Mouse (Mus musculus) splenic B cell, adult 2 months (primary cell): ENCODE measurements around the gene Zfp655.
"Not testable (repeated sequence)": the region's sequence is repeated elsewhere in the genome, so short reads cannot be mapped to it uniquely, and the experiment has no call there.

Experiments used
- DNase-seq: peaks from one replicate; pipeline ENCODE4 v3.0.0-alpha.2; 2011; ENCODE audit warnings: low read depth, low spot score
- H3K27me3 ChIP-seq: 2 replicates; pipeline ENCODE4 v1.6.1; 2012; ENCODE audit warnings: mild to moderate bottlenecking, low read length, moderate library complexity, mixed read lengths; ENCODE audit not compliant: control insufficient read depth, poor library complexity, insufficient read depth, severe bottlenecking
- H3K36me3 ChIP-seq: 2 replicates; pipeline ENCODE4 v1.6.1; 2012; ENCODE audit warnings: mild to moderate bottlenecking, low read length, moderate library complexity, mixed read lengths; ENCODE audit not compliant: control insufficient read depth, poor library complexity, insufficient read depth, severe bottlenecking

The Zfp655 gene

GRCm38 (mm10) chr5:145231367-145231871 is at the start of gene Zfp655:
TSS of gene Zfp655 (plus strand) at chr5:145231715.
- Histone ChIP-seq H3K36me3 (peaks cover 5% of the 10 kb centered on the region; the same call in 1 of the 2 replicates), H3K27me3 (no peaks in the 10 kb centered on the region)
- peak; percentile 98 for DNase-seq

DNA sequence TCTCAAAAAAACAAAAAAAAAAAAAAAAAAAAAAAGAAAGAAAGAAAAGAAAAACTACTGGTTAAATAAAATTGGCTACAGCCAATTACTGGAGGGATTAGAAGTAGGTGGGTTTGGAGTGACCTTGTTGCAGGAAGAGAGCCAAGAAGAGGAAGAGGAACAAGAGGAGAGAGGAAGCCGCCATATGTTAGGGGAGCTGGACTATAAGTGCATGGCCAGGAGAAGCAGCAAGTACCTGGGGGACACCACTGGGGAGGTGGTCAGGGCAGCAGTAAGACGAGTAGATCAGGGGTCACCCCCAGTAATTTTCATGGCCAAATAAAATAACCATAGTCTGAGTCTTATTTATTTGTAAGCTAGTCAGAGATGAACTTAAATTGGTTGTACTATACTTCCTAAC is 46.3 kb upstream of the Zfp655 start:
- Histone ChIP-seq H3K36me3 (peaks cover 11% of the 10 kb centered on the region), H3K27me3 (no peaks in the 10 kb centered on the region)
- DNase-seq = no peak

DNA sequence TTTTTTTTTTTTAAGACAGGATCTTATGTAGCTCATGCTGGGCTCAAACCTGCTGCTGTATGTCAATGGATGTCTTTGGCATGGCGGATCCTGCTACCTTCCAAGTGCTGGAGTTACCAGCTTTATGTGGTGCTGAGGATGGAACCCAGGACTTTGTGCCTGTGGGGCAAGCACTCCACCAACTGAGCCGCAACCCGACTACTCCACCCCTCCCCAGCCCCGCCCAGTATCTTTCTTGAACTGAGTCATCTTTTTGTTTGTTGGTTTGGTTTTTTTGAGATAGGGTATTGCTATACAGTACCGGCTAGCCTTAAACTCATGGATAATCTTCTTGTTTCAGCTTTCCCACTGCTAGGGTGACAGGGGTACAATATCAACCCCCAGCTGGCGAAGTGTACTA is 42.1 kb upstream of the Zfp655 start:
- peaks cover 5% of the 10 kb centered on the region for H3K36me3 ChIP-seq
- H3K27me3 ChIP-seq = no peaks in the 10 kb centered on the region
- no peak for DNase-seq

GRCm38 (mm10) chr5:145190373-145190772 is 41.1 kb upstream of the Zfp655 start:
- Histone ChIP-seq H3K27me3 (no peaks in the 10 kb centered on the region), H3K36me3 (peaks cover 7% of the 10 kb centered on the region)
- no peak for DNase-seq

DNA sequence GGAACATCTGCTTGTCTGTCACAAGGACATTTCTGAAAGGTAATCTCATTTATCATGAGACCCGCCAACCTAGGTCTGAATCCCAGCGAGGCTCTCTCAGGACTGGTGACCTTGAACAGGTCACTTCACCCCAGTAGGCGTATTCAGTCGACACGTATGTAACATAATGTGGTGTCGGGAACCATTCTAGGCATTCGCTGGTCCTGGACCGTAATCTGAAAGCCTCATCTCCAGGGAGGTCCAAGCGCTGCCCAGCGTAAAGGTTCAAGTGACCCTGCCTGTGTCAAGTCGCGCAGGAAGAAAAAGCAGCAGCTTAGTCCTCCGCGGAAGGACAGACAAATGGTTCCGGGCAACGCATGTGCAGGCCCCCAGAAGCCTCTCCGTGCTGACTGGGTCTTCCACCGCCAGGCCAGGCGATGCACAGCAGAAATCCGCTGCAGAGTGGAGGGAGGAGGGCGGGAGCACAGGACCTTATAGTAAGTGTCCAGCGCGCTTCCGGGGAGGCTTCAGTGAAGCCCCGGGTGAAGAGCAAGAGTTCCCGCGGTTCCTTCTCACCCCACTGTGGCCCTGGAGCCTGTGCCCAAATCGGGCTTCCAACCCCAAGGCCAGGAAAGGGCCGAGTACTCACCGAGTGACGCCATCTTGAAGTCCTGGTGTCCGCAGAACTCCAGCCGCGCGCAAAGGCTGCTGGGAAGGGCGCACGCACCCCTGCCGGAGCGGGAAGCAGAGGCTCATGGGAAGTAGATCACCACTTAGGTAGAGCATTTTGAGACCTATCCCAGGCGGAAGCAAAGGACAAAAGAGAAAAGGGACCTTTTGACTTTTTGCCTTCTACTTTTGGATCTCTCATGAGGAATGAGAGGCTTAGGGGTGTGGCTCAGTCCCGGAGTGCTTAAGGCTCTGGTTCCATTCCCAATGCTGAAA is 40.4 kb upstream of the Zfp655 start:
- Histone ChIP-seq H3K27me3 (no peaks in the 10 kb centered on the region), H3K36me3 (peaks cover 4% of the 10 kb centered on the region)
- peak; percentile 89 for DNase-seq

DNA sequence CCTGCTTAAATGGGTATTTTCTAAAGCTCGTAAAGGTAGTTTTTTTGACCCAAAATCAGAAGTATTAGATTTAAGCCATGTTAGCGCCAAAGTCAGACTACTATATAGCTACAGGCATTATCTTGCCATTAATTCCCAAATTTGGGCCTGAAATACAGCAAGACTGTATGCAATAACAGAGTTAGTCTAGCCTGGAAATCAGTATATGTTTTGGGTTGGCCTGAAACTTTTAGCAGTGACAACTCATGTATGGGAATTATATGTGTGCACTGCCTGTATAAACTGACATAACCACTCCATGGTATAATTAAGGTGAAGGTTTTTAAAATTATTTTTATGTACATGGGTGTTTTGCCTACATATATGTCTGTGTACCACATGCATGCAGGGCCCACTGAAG is 39.6 kb upstream of the Zfp655 start, which contains the start of gene Atp5j2:
Gene Atp5j2 (minus strand): TSS at position 101 of the 400 bp plus-strand sequence.
- DNase-seq = no peak
- Histone ChIP-seq H3K36me3 (peaks cover 4% of the 10 kb centered on the region), H3K27me3 (no peaks in the 10 kb centered on the region)

DNA sequence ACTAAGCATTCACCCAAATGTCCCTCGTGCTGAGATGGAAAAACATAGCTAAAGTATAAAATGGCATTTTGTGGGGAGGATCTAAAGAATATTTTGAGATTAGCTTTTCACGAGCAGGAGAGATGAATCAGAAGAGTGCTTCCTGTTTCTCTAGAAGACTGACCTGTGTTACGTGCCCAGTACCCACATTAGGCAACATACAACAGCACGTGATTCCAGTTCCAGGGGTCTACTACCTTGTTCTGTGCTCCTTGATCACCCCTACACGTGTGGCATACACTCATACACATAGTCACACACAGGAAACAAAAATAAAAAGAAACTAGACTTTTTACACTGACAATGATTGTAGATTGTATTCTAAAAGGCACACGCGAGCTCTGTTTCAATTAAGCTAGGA is 31.1 kb upstream of the Zfp655 start:
- no peak for DNase-seq
- no peaks in the 10 kb centered on the region for H3K27me3 ChIP-seq
- H3K36me3 ChIP-seq = no peaks in the 10 kb centered on the region; the same call in 1 of the 2 replicates

GRCm38 (mm10) chr5:145201321-145201991 is 30.1 kb upstream of the Zfp655 start, which contains the start of gene Zkscan14:
TSS of gene Zkscan14 (minus strand) at chr5:145201868.
- H3K36me3 ChIP-seq = no peaks in the 10 kb centered on the region; the same call in 1 of the 2 replicates
- DNase-seq = peak; percentile 95
- H3K27me3 ChIP-seq = no peaks in the 10 kb centered on the region

DNA sequence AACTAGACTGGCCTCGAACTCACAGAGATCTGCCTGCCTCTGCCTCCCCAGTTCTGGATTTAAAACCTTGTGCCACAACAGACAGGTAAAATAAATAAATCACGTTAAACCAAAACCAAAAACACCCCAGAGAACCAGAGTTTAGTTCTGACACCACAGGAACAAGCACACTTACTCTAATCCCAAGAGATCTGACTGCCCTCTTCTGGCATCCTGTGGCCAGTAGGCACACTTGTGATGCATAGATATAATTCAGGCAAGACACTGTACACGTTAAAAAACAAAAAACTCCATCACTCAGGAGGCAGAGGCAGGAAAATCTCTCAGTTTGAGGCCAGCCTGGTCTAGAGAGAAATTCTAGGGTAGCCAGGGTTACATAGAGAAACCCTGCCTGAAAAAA is 29.1 kb upstream of the Zfp655 start:
- no peak for DNase-seq
- Histone ChIP-seq H3K36me3 (no peaks in the 10 kb centered on the region; the same call in 1 of the 2 replicates), H3K27me3 (no peaks in the 10 kb centered on the region)

DNA sequence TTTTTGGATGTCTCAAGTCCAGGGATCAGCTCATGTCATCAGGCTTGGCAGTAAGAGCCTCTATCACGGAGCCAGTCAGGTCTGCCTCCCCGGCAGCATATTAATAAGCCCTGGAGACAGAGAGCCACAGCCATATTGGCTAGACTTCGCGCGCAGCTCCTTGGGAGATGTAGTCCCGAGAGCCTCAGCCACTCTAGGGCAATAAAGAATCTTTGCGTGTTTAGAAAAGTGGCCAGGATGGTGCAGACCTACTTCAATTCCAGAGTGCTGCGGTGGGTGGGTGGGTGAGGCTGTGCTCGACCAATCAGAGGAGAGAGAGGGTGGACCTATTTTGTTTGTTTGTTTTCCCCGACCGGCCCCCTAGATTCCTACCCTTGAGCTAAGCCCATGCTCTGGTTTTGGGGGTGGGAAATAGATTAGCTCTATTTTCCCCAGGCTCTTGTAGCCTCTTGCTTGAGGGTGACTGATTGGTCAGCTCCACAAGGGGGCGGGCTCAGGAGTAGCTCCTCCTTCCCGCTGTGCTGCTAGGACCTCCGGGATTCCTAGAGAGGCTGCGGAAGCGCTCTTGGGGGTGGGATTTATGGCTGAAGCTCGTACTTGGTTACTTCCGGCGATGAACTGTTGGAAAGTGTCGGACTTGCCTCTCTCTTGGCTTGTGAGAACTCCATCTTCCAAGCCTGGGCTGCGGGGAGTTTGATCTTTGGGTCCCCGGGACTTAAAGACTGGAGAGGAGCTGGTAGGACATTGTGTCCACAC is 27.4 kb upstream of the Zfp655 start, which contains the start of gene Zkscan5:
Gene Zkscan5 (plus strand): TSS at position 627 of the 756 bp plus-strand sequence.
- Histone ChIP-seq H3K36me3 (no peaks in the 10 kb centered on the region), H3K27me3 (no peaks in the 10 kb centered on the region)
- DNase-seq = peak; percentile 97

DNA sequence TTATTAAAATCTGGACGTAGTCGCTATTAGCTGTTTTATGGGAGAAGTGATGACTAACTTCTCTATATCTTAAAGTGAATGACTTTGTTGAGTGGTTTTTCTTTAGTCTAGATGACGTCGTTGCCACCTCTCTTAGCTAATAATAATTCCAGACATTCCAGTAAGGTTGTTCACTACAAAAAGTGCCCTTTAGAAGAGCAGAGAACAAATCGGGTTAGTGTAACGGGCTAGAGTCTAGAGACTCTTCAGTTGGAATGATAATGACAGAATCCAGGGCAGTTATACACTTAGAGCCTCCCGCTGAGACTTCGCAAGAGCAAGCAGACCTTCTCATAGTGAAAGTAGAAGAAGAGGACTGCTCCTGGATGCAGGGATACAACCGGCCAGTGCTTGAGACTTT is 26.5 kb upstream of the Zfp655 start:
- no peaks in the 10 kb centered on the region for H3K27me3 ChIP-seq
- H3K36me3 ChIP-seq = no peaks in the 10 kb centered on the region
- no peak for DNase-seq

DNA sequence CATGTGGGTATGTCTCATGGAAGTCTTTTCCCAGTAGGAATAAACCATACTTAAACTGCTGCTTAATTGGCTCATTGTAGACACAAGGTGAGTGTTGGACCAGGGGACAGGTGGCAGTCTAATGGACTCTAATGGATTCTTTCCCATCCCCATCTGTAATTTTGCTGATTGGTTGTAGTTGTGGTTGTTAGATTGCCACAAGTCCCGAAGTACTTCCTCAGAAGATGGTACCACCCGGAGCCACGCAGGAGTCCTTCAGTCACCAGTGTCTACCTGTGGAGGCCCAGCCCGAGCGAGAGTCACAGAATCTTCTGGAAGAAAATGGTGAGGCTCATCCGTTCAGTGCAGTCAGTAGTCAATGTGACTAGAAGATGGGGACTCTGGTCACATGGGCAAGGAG is 24.1 kb upstream of the Zfp655 start:
- Histone ChIP-seq H3K27me3 (no peaks in the 10 kb centered on the region), H3K36me3 (no peaks in the 10 kb centered on the region)

GRCm38 (mm10) chr5:145207954-145208353 is 23.6 kb upstream of the Zfp655 start:
- no peak for DNase-seq
- Histone ChIP-seq H3K36me3 (no peaks in the 10 kb centered on the region), H3K27me3 (no peaks in the 10 kb centered on the region)

More for the DNA sequence above, 24.1 kb upstream of the Zfp655 start:
- no peak for DNase-seq

- H3K36me3 ChIP-seq, H3K27me3 ChIP-seq, DNase-seq: not testable (repeated sequence)
These were observed 23.1 kb upstream of the Zfp655 start for GRCm38 (mm10) chr5:145208391-145208790.
